Mouse (Mus musculus) effector memory CD4-positive, alpha-beta T cell, adult 5 months (primary cell): ENCODE data around the gene Gipr. TPM values are rescaled to one million over a fixed set of nuclear protein-coding genes. Genes with fewer than 3 reads are reported as not detected.

ENCODE experiments used
- polyA plus RNA-seq: library from polyadenylated mRNA; unstranded; fragments of 100-300 nt; shearing (Covaris generic); gene quantifications from one replicate; pipeline ENCODE4 v1.2.1, GENCODE M21; 2017

Gene Gipr
- not detected for polyA plus RNA-seq

GRCm38 (mm10) chr7:19165656-19166423 is at the start of gene Gipr:
Gipr (minus strand) TSS chr7:19166127.

GRCm38 (mm10) chr7:19211996-19212755 is 46.2 kb upstream of the Gipr start, which contains the start of gene Gpr4:
Gpr4 (plus strand) TSS chr7:19212538.

GRCm38 (mm10) chr7:19175708-19176515 is 10.0 kb upstream of the Gipr start, which contains the start of gene Eml2:
Eml2 (plus strand) TSS chr7:19176421.

GRCm38 (mm10) chr7:19149626-19150025 is 16.3 kb downstream of the Gipr start, which contains the start of gene Snrpd2:
Snrpd2 (plus strand) TSS chr7:19149722.

GRCm38 (mm10) chr7:19148875-19149541 is 16.9 kb downstream of the Gipr start, which contains the start of gene Qpctl:
Qpctl (minus strand) TSS chr7:19149291.

GRCm38 (mm10) chr7:19119631-19120429 is 46.1 kb downstream of the Gipr start, which contains the start of gene Fbxo46:
Fbxo46 (plus strand) TSS chr7:19119859.

GRCm38 (mm10) chr7:19118028-19118771 is 47.7 kb downstream of the Gipr start, which contains the start of gene Gm4969:
Gm4969 (minus strand) TSS chr7:19118368.

Other genes starting within 250 kb of the Gipr start
- gene Nova2, start 240.2 kb downstream of the Gipr start, polyA plus RNA-seq, result not detected
- gene Nanos2, start 178.7 kb downstream of the Gipr start, polyA plus RNA-seq, result not detected
- 5.4 TPM for gene Mypop, start 174.9 kb downstream of the Gipr start, polyA plus RNA-seq
- gene Irf2bp1, start 162.1 kb downstream of the Gipr start, polyA plus RNA-seq, result 32.4 TPM
- not detected for gene Foxa3, start 142.6 kb downstream of the Gipr start, polyA plus RNA-seq
- gene Sympk, start 141.8 kb downstream of the Gipr start, polyA plus RNA-seq, result 19.8 TPM
- not detected for gene Rsph6a, start 111.4 kb downstream of the Gipr start, polyA plus RNA-seq
- gene Dmwd, start 89.9 kb downstream of the Gipr start, polyA plus RNA-seq, result 0.61 TPM
- 0.69 TPM for gene Dmpk, start 82.3 kb downstream of the Gipr start, polyA plus RNA-seq
- gene Six5, start 71.5 kb downstream of the Gipr start, polyA plus RNA-seq, result 0.20 TPM
- not detected for gene Gm4969, start 47.8 kb downstream of the Gipr start, polyA plus RNA-seq
- 11.3 TPM for gene Fbxo46, start 46.3 kb downstream of the Gipr start, polyA plus RNA-seq
- gene Qpctl, start 16.8 kb downstream of the Gipr start, polyA plus RNA-seq, result 12.8 TPM
- 30.8 TPM for gene Snrpd2, start 16.4 kb downstream of the Gipr start, polyA plus RNA-seq
- 16.7 TPM for gene Eml2, start 10.3 kb upstream of the Gipr start, polyA plus RNA-seq
- gene Gpr4, start 46.4 kb upstream of the Gipr start, polyA plus RNA-seq, result 0.12 TPM
- gene Opa3, start 62.2 kb upstream of the Gipr start, polyA plus RNA-seq, result 95.5 TPM
- gene Vasp, start 105.7 kb upstream of the Gipr start, polyA plus RNA-seq, result 224 TPM
- 0.97 TPM for gene Ppm1n, start 113.9 kb upstream of the Gipr start, polyA plus RNA-seq
- 0.14 TPM for gene Rtn2, start 116.5 kb upstream of the Gipr start, polyA plus RNA-seq
- 65.7 TPM for gene Fosb, start 143.9 kb upstream of the Gipr start, polyA plus RNA-seq
- gene Ercc1, start 178.7 kb upstream of the Gipr start, polyA plus RNA-seq, result 68.8 TPM
- 5.2 TPM for gene Cd3eap, start 193.4 kb upstream of the Gipr start, polyA plus RNA-seq
- gene Ppp1r13l, start 193.6 kb upstream of the Gipr start, polyA plus RNA-seq, result 1.9 TPM
- 7.5 TPM for gene Ercc2, start 215.9 kb upstream of the Gipr start, polyA plus RNA-seq
- gene Klc3, start 238.0 kb upstream of the Gipr start, polyA plus RNA-seq, result 6.9 TPM
- gene Ckm, start 238.6 kb upstream of the Gipr start, polyA plus RNA-seq, result not detected